Mouse (Mus musculus) CD8-positive naive resting alpha-beta T cell, adult 2 months (primary cell): ENCODE measurements around the gene Eml2.

ENCODE experiments used
- DNase-seq, 2 experiments: peaks; one replicate each; pipeline ENCODE4 v3.0.0; 2022; ENCODE audit warnings: low read depth in 2 of 2, low spot score in 2 of 2

Eml2 gene

GRCm38 (mm10) chr7:19202065-19202850 lies 26.0 kb downstream of the Eml2 start:
- no peak for DNase-seq

- no peak for DNase-seq
Observed at GRCm38 (mm10) chr7:19208201-19208910, 32.1 kb downstream of the Eml2 start.

- DNase-seq = no peak
Observed at GRCm38 (mm10) chr7:19208944-19209472, 32.8 kb downstream of the Eml2 start.

GRCm38 (mm10) chr7:19209494-19209893 lies 33.3 kb downstream of the Eml2 start:
- DNase-seq = no peak

GRCm38 (mm10) chr7:19210010-19210409 lies 33.8 kb downstream of the Eml2 start:
- DNase-seq = no peak

- DNase-seq = no peak
Observed at GRCm38 (mm10) chr7:19211041-19211675, 34.9 kb downstream of the Eml2 start.

GRCm38 (mm10) chr7:19211996-19212755 lies 36.0 kb downstream of the Eml2 start, which contains the start of gene Gpr4:
Gene Gpr4, plus strand, starts transcription at chr7:19212538.
- DNase-seq = no peak

- DNase-seq = no peak
Observed at GRCm38 (mm10) chr7:19213385-19213784, 37.2 kb downstream of the Eml2 start.

- DNase-seq = no peak
Observed at GRCm38 (mm10) chr7:19214369-19214768, 38.1 kb downstream of the Eml2 start.

GRCm38 (mm10) chr7:19214940-19215339 lies 38.7 kb downstream of the Eml2 start:
- DNase-seq = no peak

GRCm38 (mm10) chr7:19217492-19217891 lies 41.3 kb downstream of the Eml2 start:
- no peak for DNase-seq

GRCm38 (mm10) chr7:19217944-19218343 lies 41.7 kb downstream of the Eml2 start:
- no peak for DNase-seq

- DNase-seq = no peak
Observed at GRCm38 (mm10) chr7:19220061-19220460, 43.8 kb downstream of the Eml2 start.

GRCm38 (mm10) chr7:19222189-19222588 lies 46.0 kb downstream of the Eml2 start:
- no peak for DNase-seq

- DNase-seq = no peak
Observed at GRCm38 (mm10) chr7:19222875-19223274, 46.7 kb downstream of the Eml2 start.

GRCm38 (mm10) chr7:19224933-19225332 lies 48.7 kb downstream of the Eml2 start:
- no peak for DNase-seq

- peak in 1 of 2 experiments; percentile 55 for DNase-seq
Observed at GRCm38 (mm10) chr7:19226817-19227797, 50.9 kb downstream of the Eml2 start.

- DNase-seq = peak; percentile 98
Observed at GRCm38 (mm10) chr7:19227883-19228792, 51.9 kb downstream of the Eml2 start, which contains the start of gene Opa3. Gene Opa3, plus strand, starts transcription at chr7:19228334.

- DNase-seq = no peak
Observed at GRCm38 (mm10) chr7:19228793-19229148, 52.5 kb downstream of the Eml2 start.
